Mouse (Mus musculus) embryonic fibroblast, embryonic 13.5 days (primary cell): Measurements from ENCODE around the gene Rexo4. TPM values are rescaled to one million over a fixed set of nuclear protein-coding genes. Genes with fewer than 3 reads are reported as not detected.

Experiments used
- H3K27ac ChIP-seq: 2 replicates; pipeline ENCODE4 v1.5.1; 2012; ENCODE audit warnings: low read length, control low read depth, inconsistent platforms; ENCODE audit not compliant: insufficient read depth
- H3K4me1 ChIP-seq: 2 replicates; pipeline ENCODE4 v1.6.1; 2011; ENCODE audit warnings: low read length; ENCODE audit not compliant: control insufficient read depth, insufficient read depth
- H3K4me3 ChIP-seq: 2 replicates; pipeline ENCODE4 v1.5.1; 2011; ENCODE audit warnings: mild to moderate bottlenecking, control low read depth, low read length; ENCODE audit not compliant: insufficient read depth
- CTCF ChIP-seq: IDR thresholded peaks from 2 replicates; pipeline ENCODE4 v1.5.1; 2011; ENCODE audit warnings: mild to moderate bottlenecking, control low read depth, low read length, moderate library complexity, borderline replicate concordance; ENCODE audit not compliant: insufficient read depth
- POLR2A ChIP-seq: IDR thresholded peaks from 2 replicates; pipeline ENCODE4 v1.6.1; 2011; ENCODE audit warnings: low read depth, mild to moderate bottlenecking, control low read depth, low read length, moderate library complexity
- polyA plus RNA-seq: library from polyadenylated mRNA; stranded (reverse); fragments of >200 nt; gene quantifications from 2 replicates; pipeline ENCODE4 v1.2.4, GENCODE M21; 2011; ENCODE audit warnings: low read depth; ENCODE audit not compliant: missing spikeins, insufficient read length

Rexo4 gene
- 44.3 and 48.8 TPM in 2 replicates for polyA plus RNA-seq

GRCm38 (mm10) chr2:26963923-26964723 is at the start of gene Rexo4:
Rexo4 (minus strand) TSS chr2:26964386.
- TF ChIP-seq POLR2A (peak; percentile 91), CTCF (no peak)
- H3K27ac ChIP-seq = peak within 1 kb of the TSS; percentile 82
- H3K4me3 ChIP-seq = peak within 1 kb of the TSS; percentile 89
- H3K4me1 ChIP-seq = peaks cover 4% of the 10 kb centered on the region; the same call in 1 of the 2 replicates

GRCm38 (mm10) chr2:27009714-27010244 is 45.6 kb upstream of the Rexo4 start, which contains the start of gene Cacfd1:
Cacfd1 (plus strand) TSS chr2:27009926.
- H3K27ac ChIP-seq = peak within 1 kb of the TSS; percentile 4; the same call in 1 of the 2 replicates
- peak within 1 kb of the TSS; percentile 79 for H3K4me3 ChIP-seq
- no peak for TF ChIP-seq CTCF
- TF ChIP-seq POLR2A = peak; percentile 79
- 0 out of 2 replicates have a peak, but pooled peaks cover 4% of the 10 kb centered on the region for H3K4me1 ChIP-seq

- TF ChIP-seq CTCF = no peak
- H3K4me3 ChIP-seq = no peak overlapping the region
- H3K27ac ChIP-seq = no peak overlapping the region
- H3K4me1 ChIP-seq = 0 out of 2 replicates have a peak, but pooled peaks cover 4% of the 10 kb centered on the region
Measured at GRCm38 (mm10) chr2:27007701-27008100, 43.5 kb upstream of the Rexo4 start.

GRCm38 (mm10) chr2:27006255-27006654 is 42.1 kb upstream of the Rexo4 start:
- TF ChIP-seq CTCF (no peak), POLR2A (no peak)
- H3K4me3 ChIP-seq = no peak overlapping the region
- H3K27ac ChIP-seq = no peak overlapping the region
- 0 out of 2 replicates have a peak, but pooled peaks cover 4% of the 10 kb centered on the region for H3K4me1 ChIP-seq

- Histone ChIP-seq H3K27ac (no peak overlapping the region), H3K4me3 (no peak overlapping the region), H3K4me1 (no peaks in the 10 kb centered on the region)
- TF ChIP-seq CTCF (no peak), POLR2A (no peak)
Measured at GRCm38 (mm10) chr2:26997993-26998392, 33.8 kb upstream of the Rexo4 start.

- Histone ChIP-seq H3K4me1 (no peaks in the 10 kb centered on the region), H3K4me3 (no peak overlapping the region), H3K27ac (no peak overlapping the region)
- TF ChIP-seq POLR2A (no peak), CTCF (no peak)
Measured at GRCm38 (mm10) chr2:26997498-26997897, 33.3 kb upstream of the Rexo4 start.

GRCm38 (mm10) chr2:26993936-26994335 is 29.8 kb upstream of the Rexo4 start:
- Histone ChIP-seq H3K4me1 (no peaks in the 10 kb centered on the region), H3K4me3 (no peak overlapping the region), H3K27ac (no peak overlapping the region)
- TF ChIP-seq POLR2A (no peak), CTCF (no peak)

- Histone ChIP-seq H3K4me3 (no peak overlapping the region), H3K27ac (no peak overlapping the region), H3K4me1 (no peaks in the 10 kb centered on the region)
- TF ChIP-seq CTCF = no peak
- TF ChIP-seq POLR2A = no peak
Measured at GRCm38 (mm10) chr2:26984640-26985039, 20.5 kb upstream of the Rexo4 start.

- H3K4me3 ChIP-seq = no peak overlapping the region
- no peak overlapping the region for H3K27ac ChIP-seq
- no peaks in the 10 kb centered on the region for H3K4me1 ChIP-seq
- TF ChIP-seq CTCF (no peak), POLR2A (no peak)
Measured at GRCm38 (mm10) chr2:26984179-26984578, 20.0 kb upstream of the Rexo4 start.

GRCm38 (mm10) chr2:26980361-26980760 is 16.2 kb upstream of the Rexo4 start:
- no peak overlapping the region for H3K4me3 ChIP-seq
- no peak for TF ChIP-seq CTCF
- no peak for TF ChIP-seq POLR2A

GRCm38 (mm10) chr2:26973960-26974359 is 9.8 kb upstream of the Rexo4 start:
- TF ChIP-seq POLR2A (no peak), CTCF (no peak)

More at GRCm38 (mm10) chr2:26980361-26980760, 16.2 kb upstream of the Rexo4 start:
- Histone ChIP-seq H3K27ac (no peak overlapping the region), H3K4me1 (no peaks in the 10 kb centered on the region)

More at GRCm38 (mm10) chr2:26973960-26974359, 9.8 kb upstream of the Rexo4 start:
- H3K27ac ChIP-seq = no peak overlapping the region
- no peak overlapping the region for H3K4me3 ChIP-seq
- no peaks in the 10 kb centered on the region for H3K4me1 ChIP-seq
